Mouse (Mus musculus) ovary, adult 18-20 months (tissue): ENCODE data around the gene Olfr412.

ENCODE experiments used
- DNase-seq: peaks from one replicate; pipeline ENCODE4 v3.0.0; 2022; ENCODE audit warnings: low spot score, mixed read lengths

Gene Olfr412

DNA sequence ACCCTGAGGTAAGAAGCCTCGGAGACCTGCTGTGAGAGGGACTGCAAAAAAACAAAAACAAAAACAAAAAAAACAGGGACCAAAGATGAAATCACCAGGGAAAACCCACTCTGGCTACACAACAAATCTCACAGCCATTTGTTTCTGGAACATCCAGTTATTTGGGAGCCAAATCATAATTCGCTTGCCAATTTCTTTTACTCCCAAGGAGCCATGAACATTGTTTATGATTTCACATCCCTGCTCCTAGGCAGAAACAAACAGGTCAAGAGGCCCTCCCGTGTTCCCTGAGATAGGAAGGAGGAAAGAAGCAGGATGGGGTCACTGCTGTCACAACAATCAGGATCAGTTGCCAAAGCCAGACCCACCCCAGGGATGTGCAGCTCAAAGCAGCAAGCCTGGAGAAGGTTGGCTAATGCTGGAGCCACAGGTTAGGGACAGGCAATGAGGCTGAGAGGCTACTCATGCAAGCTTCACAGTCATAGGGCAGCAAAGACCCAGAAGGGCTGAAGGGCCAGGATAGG is 51.6 kb downstream of the Olfr412 start:
- peak; percentile 44 for DNase-seq

DNA sequence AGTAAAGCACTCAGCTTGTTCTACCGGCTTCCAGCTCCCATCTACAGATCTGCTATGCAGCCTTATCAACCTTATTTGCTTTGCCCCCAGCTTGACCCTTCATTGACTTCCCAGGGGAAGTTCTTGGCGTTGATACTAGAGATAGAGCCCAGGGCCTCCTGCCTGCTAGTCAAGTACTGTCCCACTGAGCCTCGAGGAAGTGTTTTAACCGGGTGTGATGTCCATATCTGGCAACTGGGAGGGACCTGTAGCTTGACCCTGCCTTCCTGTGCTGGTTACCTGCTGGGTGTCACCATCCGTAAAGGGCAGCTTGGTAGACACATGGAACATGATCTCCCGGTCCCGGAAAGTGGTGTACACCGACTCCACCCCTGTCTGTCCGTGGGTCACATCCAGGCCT is 52.2 kb downstream of the Olfr412 start:
- no peak for DNase-seq

DNA sequence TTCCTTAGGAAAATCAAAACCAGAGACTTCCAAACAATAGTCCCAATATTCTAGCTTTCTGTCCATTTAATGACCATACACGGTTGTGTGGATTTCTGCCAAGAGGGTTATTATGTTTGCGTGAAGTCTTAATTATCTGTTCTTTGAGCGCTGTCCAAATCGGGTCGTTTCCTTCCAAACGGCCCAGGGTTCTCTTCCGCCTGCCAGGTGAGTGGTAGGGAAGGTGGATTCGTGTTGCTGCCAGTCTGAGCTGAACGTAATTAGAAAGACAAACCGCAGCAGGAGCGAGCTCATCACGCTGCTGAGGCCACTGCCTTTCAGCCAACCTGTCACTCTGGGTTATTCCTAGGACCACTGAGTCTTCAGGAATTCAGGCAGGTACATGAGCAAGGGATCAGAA is 53.9 kb downstream of the Olfr412 start:
- no peak for DNase-seq
